Mouse (Mus musculus) heart, postnatal 14 days (tissue): ENCODE results near the gene Ywhae. TPM values are rescaled to one million over a fixed set of nuclear protein-coding genes. Genes with fewer than 3 reads are reported as not detected.

Experiments
- DNase-seq, 2 experiments: peaks; one replicate each; pipeline ENCODE4 v3.0.0; 2021 to 2022
- intact Hi-C: fragments of 180-260 bp; cut with DNase I; formaldehyde crosslinking; loops from one replicate; pipeline ENCODE4 v1.15.1; 2025
- total RNA-seq, 2 experiments: library from RNA; stranded (reverse); gene quantifications; 2 replicates each; pipeline ENCODE4 v1.2.3; 2021

Gene Ywhae
- total RNA-seq, 2 experiments from 2014 or later = 534 to 594 TPM

GRCm38 (mm10) chr11:75735462-75736252, 3.0 kb downstream of the Ywhae start:
- intact Hi-C loops = no loop called here
- no peak for DNase-seq

DNA sequence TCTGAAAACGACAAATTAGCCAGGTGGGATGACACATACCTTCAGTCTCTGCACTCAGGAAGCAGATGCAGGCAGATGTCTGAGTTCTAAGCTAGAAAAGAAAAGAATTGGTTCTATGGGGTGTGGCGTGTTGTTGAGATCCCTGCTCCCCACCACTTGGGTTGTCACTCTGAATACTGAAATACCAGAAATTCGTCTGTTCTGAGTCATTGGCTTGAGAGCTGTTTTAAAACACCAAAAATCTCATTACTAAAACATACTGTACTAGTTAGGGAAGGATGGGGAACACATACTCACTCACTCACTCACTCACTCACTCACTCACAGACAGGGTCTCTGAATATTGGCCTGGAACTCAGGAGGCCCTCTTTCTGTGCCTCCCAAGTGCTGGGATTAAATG, 4.3 kb downstream of the Ywhae start:
- no peak for DNase-seq
- intact Hi-C loops = no loop called here

DNA sequence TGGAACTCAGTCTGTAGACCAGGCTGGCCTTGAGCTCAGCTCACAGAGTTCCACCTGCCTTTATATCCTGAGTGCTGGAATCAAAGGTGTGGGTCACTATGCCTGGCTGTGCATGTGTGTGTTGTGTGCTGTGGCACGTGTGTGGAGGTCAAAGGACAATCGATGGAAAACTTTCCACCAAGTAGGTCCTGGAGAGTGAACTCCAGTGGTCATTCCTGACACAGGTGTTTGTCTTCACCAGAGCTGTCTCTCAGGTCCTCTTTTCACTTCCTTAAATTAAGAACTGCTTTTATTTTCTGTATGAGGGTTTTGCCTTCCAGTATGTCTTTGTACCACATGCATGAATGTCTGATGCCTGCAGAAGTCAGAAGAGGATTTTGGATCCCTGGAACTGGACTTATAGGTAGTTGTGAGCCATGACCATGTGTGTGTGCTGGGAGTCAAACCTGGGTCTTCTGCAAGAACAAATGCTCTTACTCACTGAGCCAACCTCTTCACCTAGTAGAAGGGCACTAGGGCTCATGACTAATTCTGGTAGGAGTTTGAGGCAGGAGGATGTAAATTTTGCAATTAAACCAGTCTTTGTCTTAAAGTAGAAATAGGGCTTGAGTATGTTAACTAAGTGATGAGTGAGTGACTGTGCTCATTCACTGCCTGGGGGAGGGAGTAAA, 5.3 kb downstream of the Ywhae start:
- DNase-seq = no peak
- intact Hi-C loops = no loop called here

DNA sequence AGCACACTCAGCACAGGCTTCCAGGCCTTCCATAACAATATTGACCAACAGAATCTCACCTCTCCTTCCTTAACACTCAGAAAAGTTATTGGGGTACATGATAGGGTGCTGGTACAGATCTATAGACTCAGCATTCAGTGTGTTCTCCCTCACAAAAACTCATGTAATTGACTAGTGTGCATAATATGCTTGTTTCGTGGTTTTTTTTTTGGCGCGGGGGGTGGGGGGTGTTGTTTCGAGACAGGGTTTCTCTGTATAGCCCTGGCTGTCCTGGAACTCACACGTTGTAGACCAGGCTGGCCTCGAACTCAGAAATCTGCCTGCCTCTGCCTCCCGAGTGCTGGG, 5.8 kb downstream of the Ywhae start:
- intact Hi-C loops = no loop called here

GRCm38 (mm10) chr11:75740204-75740603, 7.5 kb downstream of the Ywhae start:
- intact Hi-C loops = loop anchor here (5.0 kb wide), 1 partner anchor 208 kb away; the partner anchor contains the start of gene Slc43a2
- no peak for DNase-seq

More for the DNA sequence above, 5.8 kb downstream of the Ywhae start:
- DNase-seq = no peak

DNA sequence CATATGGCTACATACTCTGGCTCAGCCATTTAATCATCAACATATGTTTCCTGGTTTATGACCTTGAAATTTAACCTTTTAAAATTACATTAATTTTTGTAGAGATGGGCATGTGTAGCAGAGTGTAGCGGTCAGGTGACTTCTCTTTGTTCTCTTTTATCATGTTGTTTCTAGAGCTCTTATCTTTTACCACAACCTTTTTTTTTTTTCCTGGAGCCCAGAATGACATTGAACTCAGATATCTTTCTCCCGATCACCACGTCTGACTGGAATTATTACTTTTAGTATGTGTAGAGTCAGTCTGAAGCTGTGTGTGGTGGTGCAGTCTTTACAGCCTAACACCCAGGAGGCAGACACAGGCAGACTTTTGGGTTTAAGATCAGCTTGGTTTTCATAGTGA, 8.9 kb downstream of the Ywhae start:
- DNase-seq = no peak
- intact Hi-C loops = loop anchor here (5.0 kb wide), 1 partner anchor 209 kb away; the partner anchor contains the start of gene Slc43a2

GRCm38 (mm10) chr11:75744761-75745160, 12.1 kb downstream of the Ywhae start:
- intact Hi-C loops = loop anchor here (5.0 kb wide), 1 partner anchor 212 kb away; the partner anchor contains the start of gene Slc43a2

DNA sequence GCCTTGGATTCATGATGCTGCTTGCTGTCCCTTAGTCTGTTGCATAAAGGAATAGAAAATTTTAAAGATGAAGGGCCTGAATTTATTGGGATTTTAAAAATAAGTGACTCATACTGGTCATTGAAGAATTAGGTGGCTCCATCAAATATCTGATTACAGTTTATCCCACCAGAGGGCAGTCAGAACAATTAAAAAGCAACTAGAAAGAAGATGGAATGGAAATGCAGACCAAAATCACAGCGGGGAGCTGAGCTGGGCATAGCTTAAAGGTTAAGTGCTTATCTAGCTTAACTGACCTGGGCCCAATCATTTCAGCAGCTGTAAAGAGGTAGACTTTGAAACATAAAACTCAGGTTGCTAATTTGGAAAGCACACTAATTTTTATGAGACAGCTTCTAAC, 17.9 kb downstream of the Ywhae start:
- intact Hi-C loops = loop anchor here (5.0 kb wide), 1 partner anchor 118 kb away; the partner anchor contains the start of gene Inpp5k
- DNase-seq = no peak

More at GRCm38 (mm10) chr11:75744761-75745160, 12.1 kb downstream of the Ywhae start:
- no peak for DNase-seq

DNA sequence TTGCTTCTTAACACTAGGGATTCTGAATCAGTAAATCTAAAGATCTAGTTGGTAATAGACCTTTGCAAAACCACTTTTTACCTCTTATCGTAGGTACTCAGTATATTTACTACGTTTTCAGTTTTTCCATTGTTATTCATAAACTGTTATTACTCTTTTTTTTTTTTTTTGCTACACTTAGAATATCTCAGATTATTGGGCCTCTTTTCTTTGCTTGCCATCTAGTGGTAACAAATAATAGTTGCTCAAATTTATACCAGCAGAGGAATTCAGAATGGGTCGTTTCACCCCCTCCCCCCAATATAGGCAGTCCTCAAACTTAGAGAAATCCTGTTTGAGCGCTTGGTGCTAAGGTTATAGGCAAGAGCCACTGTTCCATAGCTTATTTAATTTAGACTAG, 18.4 kb downstream of the Ywhae start:
- intact Hi-C loops = loop anchor here (5.0 kb wide), 1 partner anchor 119 kb away; the partner anchor contains the start of gene Inpp5k
- DNase-seq = no peak

- DNase-seq = no peak
- intact Hi-C loops = no loop called here
Observed at GRCm38 (mm10) chr11:75756687-75757086, 24.0 kb downstream of the Ywhae start.

DNA sequence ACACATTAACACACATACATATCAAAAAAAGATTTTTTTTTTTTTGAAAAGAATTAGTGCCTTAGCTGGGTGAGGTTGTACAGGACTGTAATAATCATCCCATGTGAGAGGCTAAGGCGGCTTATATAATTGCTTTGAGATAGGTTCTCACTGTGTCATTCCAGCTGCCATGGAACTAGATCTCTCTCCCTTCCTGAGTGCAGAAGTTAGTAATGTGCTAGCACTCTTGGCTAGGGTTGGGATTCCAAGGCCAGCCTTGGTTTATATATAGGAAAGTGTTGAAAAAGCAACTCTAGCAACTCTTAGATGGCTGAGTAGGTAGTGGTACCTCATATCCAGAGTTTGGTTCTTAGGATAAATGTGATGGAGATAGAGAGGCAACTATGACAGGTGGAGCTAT, 25.9 kb downstream of the Ywhae start:
- intact Hi-C loops = no loop called here
- no peak for DNase-seq

GRCm38 (mm10) chr11:75760785-75761184, 28.1 kb downstream of the Ywhae start:
- intact Hi-C loops = no loop called here
- DNase-seq = no peak

GRCm38 (mm10) chr11:75762708-75763107, 30.0 kb downstream of the Ywhae start:
- no peak for DNase-seq
- intact Hi-C loops = no loop called here

DNA sequence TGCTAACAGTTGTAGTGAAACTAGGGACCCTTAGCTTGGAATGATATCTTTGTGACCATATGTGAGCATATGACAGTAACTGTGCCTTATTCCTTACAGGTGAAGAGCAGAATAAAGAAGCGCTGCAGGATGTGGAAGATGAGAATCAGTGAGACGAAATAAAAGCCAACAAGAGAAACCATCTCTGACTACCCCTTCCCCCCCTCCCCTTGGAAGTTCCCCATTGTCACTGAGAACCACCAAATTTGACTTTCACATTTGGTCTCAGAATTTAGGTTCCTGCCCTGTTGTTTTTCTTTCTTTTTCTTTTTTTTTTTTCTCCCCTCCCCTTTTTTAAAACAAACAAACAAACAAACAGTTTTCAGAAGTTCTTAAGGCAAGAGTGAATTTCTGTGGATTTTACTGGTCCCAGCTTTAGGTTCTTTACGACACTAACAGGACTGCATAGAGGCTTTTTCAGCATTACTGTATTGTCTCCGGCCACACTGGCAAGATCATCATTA, 31.9 kb downstream of the Ywhae start:
- intact Hi-C loops = loop anchor here (5.0 kb wide), 1 partner anchor 52 kb away; no protein-coding TSS in a partner anchor

DNA sequence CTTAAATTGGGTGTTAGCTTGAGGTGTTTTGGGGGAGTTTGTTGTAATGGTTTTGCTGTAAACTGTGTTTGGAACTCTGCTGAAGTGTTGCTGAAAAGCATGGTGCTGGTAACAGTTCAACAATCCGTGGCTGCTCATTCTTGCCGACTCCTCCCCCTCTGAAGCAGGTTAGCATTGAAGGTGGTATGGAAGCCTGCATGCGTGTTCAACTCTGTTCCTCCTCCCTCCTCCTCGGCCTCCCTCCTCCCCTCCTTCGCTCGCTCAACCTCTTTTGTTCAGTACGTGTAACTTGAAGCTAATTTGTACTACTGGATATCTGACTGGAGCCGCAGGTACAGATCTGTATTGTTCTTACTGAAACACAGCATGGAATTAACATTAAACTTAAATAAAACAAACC, 32.5 kb downstream of the Ywhae start:
- intact Hi-C loops = loop anchor here (5.0 kb wide), 1 partner anchor 53 kb away; no protein-coding TSS in a partner anchor
- no peak for DNase-seq

More for the DNA sequence above, 31.9 kb downstream of the Ywhae start:
- no peak for DNase-seq

DNA sequence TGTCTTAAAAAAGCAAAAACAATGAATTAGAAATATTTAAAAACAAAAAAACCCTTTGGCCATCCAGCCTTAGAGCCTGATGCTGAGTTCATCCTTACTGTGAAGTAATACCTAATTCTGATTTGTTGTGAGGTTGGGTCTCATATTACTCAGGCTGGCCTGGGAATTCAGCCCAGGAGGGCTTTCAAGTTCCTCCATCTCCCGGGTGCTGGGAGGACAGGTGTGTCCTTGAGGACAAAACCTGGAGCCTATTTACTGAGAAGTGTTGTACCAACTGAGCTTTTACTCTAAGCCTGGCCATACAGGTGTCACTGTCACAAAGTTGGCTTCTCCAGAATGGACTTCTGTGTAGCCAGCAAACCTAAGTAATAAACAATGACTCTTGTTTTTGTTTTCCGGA, 34.3 kb downstream of the Ywhae start:
- no peak for DNase-seq
- intact Hi-C loops = loop anchor here (5.0 kb wide), 1 partner anchor 55 kb away; no protein-coding TSS in a partner anchor

DNA sequence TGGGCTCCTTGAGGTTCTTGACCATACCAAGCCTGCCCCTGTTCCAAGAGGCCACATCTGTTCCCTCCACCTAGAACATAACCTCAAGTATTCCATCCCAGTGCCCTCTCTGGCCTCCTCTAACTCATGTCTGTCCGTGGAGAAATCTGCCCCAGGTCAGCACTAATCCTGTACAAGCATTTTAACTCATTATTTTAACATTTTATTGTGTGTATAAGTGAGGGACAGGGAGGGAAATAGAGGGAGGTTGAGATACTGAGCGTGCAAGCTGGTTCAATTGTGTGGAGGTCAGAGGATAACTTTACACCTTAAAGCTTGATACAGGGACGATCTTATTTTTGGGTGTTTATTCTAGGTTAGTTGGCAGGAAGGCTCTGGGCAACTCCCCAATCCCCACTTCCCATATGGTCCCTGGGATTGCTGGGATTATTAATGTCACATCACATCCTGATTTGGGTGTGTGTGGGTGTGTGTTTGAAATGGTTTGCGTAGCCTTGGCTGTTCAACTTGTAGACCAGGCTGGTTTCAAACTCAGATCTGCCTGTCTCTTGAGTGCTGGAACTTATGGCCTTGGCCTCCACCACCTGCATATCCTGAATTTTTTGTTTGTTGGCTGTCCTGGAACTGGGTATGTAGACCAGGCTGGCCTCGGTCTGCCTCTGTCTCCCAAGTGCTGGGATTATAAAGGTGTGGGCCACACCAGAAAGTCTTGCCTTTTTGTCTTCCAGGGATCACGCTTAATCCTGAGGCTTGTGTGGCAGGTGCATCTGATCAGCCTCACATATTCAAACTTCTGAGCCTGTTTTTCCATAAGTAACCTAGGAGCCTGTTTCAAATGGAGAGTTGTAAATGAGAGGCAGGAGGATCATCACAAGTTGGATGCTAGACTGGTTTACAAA, 35.7 kb downstream of the Ywhae start:
- no peak for DNase-seq

DNA sequence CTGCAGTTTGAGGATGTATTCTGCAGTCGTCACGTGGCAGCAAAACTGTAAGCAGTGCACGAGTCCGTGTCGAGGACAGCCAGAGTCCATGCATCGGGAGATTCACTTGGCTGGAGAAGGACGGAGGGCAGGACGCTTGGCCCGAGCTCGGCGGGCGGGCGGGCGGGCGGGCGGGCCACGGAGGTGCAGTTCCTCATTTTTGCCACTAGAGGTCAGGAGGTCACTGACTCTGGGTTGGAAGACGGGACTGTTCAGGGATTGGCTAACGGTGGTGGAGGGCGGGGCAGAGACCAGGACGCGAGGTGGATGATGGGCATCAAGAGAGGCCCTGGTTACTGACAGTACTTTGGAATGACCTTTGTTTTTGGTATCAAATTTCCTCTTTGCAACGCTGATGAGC, 36.5 kb downstream of the Ywhae start:
- DNase-seq = peak; percentile 83 to 92
- intact Hi-C loops = loop anchor here (5.0 kb wide), 1 partner anchor 57 kb away; no protein-coding TSS in a partner anchor

More for the DNA sequence above, 35.7 kb downstream of the Ywhae start:
- intact Hi-C loops = loop anchor here (5.0 kb wide), 1 partner anchor 56 kb away; no protein-coding TSS in a partner anchor

DNA sequence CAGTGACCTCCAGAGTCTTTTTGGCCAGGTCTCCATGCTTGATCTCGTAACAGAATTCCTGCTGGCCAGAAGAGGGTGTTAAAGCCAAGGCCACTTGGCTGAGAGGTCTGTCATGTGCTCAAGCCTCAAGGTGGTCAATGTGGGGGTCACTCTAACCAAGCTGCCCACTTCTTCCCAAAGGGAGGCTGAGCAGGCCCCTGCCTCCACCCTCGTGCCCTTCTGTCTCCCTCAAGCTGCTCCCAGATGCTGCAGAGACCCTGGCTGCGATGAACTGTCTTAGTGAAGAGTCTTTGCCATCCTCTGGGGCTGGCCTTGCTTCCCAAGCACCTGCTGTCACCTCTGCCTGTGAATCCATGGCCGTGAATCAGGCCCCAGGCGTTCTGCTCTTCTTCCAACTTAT, 39.9 kb downstream of the Ywhae start:
- intact Hi-C loops = loop anchor here (10.0 kb wide), 1 partner anchor 632 kb away; the partner anchor contains the start of gene Timm22
- no peak for DNase-seq

DNA sequence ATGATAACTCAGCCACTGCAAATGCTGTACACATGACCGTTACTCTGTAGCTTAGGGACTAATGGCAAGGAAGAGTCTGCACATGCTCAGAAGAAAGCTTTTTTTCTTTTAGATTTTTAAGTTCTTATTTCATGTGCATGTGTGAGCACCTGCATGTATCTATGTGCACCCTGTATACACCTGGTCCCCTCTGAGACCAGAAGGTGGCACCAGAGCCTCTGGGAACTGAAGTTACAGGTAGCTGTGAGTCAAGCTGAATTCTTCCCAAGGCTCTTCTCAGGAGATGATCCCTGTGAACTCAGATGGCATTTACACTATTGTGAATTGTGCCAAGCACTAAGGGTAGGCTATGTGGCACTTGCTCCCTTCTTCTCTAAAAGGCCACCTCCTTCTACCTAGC, 43.2 kb downstream of the Ywhae start:
- DNase-seq = no peak
- intact Hi-C loops = loop anchor here (10.0 kb wide), 1 partner anchor 629 kb away; the partner anchor contains the start of gene Timm22
